Mouse (Mus musculus): ENCODE measurements around the gene Heatr4. TPM values are rescaled to one million over a fixed set of nuclear protein-coding genes. Genes with fewer than 3 reads are reported as not detected.

Heatr4 gene
- polyA plus RNA-seq, 1 experiment = not detected

DNA sequence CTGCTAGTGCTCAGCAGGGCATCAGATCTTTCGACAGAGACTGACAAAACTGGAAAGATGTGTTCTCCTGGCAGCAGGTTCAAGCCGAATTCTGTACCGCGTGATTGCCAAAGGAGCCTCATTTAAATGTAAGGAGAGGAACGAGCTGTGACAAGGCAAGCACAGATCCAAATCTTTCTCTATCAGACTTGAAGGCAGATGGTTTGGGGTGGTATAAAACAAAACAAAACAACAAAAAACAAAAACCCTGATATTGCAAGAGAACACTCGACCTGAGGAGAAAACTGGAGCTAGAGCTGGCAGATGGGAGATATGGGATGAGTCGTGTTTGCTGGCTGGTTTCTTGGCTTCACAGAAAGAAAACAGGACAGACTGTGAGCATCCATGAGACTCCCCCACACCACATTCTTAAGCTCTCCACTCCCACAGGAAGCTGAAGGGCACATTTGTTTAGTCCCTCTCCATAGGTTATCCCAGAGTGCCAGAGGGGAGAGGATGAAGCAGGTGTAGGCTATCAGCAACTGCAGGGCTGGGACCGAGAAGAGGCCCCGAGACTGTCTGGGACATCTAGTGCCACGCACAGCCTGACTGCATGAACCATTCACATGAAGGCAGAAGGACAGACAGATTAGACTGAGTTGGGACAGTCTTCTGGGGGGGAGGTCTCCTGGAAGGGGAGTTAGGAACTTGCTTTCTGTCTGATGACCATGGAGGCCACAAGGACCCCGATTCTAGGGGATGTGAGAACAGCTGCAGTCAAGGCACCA is 13.9 kb upstream of the Heatr4 start:
- no peak for TF ChIP-seq GATA1 (IDR thresholded peaks at IDR 0.05; ENCODE audit: low read length)

DNA sequence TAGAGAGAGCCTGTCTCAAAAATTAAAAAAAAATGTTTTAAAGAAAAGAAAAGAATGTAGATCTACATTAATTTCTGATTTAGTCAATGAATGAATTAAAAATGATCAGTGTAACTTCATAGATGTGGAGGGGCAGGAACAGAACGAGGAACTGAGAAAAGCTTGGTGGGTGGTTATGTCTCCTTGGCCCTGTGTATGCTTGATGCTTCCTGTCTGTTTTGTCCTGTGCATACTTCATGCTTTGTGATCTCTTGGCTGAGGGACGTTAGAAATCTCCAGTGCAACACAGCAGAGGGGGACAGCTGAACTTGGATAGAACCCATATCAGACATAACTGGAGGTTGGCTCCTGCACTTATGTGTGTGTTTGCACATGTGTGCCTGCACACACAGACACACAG is 12.6 kb upstream of the Heatr4 start:
- no peak for TF ChIP-seq GATA1 (IDR thresholded peaks at IDR 0.05; ENCODE audit: low read length)

DNA sequence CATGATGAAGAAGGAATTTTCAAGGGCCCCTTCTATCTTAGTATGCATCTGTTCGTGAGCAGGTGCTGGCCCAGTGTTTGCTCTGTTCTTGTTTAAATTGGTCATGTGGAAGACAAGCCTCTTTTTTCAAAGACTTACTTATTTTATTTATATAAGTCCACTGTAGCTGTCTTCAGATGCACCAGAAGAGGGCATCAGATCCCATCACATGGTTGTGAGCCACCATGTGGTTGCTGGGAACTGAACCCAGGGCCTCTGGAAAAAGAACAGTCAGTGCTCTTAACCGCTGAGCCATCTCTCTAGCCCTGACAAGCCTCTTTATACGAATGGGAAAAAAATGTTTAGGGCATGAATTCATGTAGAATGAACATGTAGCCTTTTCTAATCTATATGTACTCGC is 4.7 kb upstream of the Heatr4 start:
- no peak for TF ChIP-seq GATA1 (IDR thresholded peaks at IDR 0.05; ENCODE audit: low read length)

DNA sequence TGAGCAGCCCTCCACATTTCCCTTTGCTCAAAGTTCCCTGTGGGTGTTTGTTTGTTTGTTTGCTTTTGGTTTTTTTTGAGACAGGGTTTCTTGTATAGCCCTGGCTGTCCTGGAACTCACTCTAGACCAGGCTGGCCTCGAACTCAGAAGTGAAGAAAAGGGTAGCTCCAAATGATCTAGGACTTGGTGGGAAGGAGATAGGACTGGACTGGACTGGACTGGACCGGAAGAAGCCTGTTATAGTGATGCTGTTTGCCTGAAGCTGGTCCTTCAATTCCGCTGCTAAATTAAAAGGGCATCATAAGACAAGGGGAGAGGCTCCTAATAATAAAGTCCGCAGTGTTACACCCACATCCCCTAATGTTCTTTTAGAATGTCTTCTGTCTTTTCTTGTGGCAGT is 3.8 kb upstream of the Heatr4 start:
- no peak for TF ChIP-seq GATA1 (IDR thresholded peaks at IDR 0.05; ENCODE audit: low read length)

DNA sequence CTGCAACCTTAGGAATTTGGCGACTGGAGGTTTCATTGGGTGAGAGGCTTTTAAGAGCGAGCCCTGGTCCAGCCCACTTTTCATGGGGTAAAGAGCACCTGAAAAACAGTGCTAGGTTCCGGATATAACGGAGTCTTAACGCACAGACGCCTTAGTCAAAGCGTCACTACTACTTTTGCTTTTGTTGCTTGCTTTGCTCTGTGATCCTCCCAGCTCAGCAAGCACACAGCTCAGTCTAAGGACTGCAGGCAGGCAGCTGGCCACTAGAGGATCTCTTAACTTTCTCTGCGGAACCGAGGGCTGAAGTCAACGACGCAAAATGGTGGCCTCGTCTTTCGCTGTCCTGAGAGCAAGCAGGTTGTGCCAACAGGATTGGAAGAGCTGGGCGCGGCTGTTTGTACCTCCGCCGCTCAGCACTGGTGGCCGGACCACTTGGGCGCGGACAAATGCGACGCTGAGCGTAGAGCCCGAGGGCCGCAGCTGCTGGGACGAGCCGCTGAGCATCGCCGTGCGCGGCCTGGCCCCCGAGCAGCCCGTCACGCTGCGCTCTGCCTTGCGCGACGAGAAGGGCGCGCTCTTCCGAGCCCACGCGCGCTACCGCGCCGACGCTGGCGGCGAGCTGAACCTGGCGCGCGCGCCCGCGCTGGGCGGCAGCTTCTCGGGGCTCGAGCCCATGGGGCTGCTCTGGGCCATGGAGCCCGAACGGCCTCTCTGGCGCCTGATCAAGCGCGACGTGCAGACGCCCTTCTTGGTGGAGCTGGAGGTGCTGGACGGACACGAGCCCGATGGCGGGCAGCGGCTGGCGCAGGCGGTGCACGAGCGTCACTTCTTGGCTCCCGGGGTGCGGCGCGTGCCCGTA is 3.2 kb upstream of the Heatr4 start, which contains the start of gene Acot2:
Acot2 (plus strand) TSS at position 279 of the 859 bp plus-strand sequence.
- TF ChIP-seq GATA1 (IDR thresholded peaks at IDR 0.05; ENCODE audit: low read length) = no peak

DNA sequence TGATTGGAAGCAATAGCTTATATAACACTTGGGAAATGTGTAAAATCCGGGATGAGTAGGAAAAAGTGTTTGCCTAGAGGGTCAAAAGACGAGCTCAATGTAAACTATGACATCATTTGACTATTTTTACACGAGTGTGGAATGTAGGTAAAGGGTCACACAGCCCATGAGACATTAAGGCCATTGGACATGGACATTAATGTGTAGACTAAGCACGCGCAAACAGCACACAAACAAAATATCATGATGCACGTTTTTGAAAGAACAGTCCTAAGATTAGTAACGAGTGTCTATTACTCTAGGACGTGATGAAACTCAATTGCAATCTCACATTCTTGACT is 2.6 kb upstream of the Heatr4 start:
- TF ChIP-seq GATA1 (IDR thresholded peaks at IDR 0.05; ENCODE audit: low read length) = no peak

DNA sequence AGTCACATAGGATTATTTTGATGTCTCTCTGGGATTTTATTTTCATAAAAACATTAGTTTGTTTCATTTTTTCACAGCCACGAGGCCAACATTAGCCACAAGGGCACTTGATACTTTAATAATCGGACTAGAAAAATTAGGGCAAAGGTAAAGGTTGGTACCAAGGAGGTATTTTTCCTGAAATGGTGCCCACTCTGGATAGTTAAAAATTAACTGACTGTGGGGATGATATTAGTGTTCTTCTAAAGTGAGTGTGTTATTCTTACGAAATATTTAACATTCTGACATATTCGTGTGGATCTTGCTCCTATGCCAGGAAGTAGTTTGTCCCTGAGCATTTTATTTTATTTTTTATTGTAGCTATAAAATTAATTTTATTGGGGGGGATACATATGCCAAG is 3.0 kb downstream of the Heatr4 start:
- no peak for TF ChIP-seq GATA1 (IDR thresholded peaks at IDR 0.05; ENCODE audit: low read length)

DNA sequence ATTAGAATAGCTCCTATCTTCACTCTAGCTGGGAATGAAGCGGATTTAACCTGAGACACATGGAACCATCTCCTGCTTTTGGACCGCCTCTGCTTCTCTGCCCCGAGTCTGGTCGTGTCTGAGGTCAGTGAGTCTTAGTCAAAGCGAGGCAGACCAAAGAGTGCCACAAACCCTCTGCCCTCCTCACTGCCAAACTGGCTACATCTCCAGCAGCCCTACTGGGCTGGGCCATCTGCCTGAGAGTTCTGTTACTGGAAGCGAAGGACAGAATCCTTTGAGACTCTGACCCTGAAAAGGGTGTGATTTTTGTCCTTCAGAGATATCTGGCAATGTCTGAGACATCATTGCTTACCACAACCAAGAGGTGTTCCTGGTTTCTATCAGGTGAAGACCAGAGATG is 5.8 kb downstream of the Heatr4 start:
- TF ChIP-seq GATA1 (IDR thresholded peaks at IDR 0.05; ENCODE audit: low read length) = no peak

DNA sequence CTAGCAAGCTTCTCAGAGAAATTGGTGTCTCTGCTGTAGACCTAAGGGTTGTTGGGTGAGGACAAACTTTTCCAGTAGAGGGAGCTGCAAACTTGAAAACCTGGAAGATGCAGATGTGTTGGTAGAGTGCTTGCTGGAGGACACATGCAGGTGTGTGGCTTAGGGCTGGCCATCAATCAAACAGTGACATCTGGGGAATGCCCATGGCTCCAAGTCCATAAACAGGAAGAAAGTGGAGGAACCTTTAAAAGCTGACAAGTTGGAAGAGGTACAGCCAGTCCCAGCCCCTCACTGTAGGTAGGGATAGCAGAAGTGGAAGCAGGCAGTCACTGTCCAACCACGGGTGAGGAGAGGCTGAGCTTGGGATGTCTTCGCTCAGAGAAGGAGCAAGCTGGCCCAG is 12.5 kb downstream of the Heatr4 start:
- TF ChIP-seq GATA1 (IDR thresholded peaks at IDR 0.05; ENCODE audit: low read length) = no peak

DNA sequence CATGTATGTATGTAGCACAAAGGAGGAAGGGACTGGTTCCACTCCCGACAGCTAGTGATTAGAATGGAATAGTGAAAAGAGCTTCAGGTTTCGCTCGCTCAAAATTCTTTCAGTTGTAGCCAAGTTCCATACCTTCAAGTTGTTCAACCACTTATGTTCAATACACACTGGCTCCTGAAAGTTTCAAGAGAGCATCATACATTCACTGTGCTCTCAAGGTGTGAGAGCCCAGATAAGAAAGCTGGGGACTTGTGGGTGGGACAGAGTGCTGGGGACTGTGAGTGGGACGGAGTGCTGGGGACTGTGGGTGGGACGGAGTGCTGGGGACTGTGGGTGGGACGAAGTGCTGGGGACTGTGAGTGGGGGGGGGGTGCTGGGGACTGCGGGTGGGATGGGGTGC is 19.4 kb downstream of the Heatr4 start:
- no peak for TF ChIP-seq GATA1 (IDR thresholded peaks at IDR 0.05; ENCODE audit: low read length)

DNA sequence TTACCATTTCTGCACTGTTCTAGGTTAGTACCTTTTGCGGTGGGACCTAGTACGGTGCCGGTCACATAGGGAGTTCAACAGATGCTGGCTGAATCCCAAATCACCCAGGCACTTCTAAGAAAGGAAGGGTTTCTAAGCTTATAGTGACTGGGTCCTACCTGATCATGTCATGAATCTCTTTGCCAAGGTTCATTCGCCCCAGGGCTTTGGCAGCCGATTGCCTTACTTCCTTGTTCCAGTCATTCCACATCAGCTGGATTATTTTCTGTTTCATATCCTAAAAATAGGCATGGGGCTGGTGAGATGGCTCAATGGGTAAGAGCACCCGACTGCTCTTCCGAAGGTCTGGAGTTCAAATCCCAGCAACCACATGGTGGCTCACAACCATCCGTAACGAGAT is 26.4 kb downstream of the Heatr4 start:
- no peak for TF ChIP-seq GATA1 (IDR thresholded peaks at IDR 0.05; ENCODE audit: low read length)

DNA sequence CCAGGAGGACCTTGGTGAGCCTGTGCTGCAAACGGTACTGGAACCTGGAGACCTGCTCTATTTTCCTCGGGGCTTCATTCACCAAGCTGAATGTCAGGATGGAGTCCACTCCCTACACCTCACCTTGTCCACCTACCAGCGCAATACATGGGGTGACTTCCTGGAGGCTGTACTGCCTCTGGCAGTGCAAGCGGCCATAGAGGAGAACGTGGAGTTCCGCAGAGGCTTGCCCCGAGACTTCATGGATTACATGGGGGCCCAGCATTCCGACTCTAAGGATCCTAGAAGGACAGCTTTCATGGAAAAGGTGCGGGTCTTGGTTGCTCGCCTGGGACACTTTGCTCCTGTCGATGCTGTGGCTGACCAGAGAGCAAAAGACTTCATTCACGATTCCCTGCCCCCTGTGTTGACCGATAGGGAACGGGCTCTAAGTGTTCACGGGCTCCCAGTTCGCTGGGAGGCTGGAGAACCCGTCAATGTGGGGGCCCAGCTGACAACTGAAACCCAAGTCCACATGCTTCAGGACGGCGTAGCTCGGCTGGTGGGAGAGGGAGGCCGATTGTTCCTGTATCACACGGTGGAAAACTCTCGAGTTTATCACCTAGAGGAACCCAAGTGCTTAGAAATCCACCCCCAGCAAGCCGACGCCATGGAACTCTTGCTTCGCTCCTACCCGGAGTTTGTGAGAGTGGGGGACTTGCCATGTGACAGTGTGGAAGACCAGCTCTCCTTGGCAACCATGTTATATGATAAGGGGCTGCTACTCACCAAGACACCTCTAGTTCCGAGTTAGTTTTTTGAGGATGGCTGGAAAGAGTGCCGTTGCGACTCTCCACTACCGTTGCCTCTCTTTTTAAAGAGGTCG is 32.7 kb downstream of the Heatr4 start:
- no peak for TF ChIP-seq GATA1 (IDR thresholded peaks at IDR 0.05; ENCODE audit: low read length)

DNA sequence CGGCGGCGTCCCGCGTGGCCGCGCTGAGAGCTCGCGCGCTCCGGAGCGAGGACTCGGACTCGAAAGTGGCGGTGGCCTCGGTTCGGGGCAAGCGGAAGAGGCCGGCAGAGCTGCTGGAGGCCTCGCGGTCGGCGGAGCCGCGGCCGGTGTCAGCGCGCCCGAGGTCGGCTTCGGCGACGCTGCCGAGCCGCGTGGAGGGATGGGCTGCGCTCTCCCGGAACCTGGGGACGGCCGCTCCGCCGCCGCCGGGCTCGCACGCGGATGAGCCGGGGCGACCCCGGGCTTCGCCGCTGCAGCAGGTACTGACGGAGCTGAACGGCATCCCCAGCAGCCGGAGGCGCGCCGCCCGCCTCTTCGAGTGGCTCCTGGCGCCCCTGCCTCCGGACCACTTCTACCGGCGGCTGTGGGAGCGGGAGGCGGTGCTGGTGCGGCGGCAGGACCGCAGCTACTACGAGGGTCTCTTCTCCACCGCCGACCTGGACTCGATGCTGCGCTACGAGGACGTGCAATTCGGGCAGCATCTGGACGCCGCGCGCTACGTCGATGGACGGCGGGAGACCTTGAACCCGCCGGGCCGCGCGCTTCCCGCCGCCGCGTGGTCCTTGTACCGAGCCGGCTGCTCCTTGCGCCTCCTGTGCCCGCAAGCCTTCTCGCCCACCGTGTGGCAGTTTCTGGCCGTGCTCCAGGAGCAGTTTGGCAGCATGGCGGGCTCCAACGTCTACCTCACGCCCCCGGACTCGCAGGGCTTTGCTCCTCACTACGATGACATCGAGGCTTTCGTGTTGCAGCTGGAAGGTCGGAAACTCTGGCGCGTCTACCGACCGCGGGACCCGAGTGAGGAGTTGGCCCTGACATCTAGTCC is 33.6 kb downstream of the Heatr4 start:
- no peak for TF ChIP-seq GATA1 (IDR thresholded peaks at IDR 0.05; ENCODE audit: low read length)

DNA sequence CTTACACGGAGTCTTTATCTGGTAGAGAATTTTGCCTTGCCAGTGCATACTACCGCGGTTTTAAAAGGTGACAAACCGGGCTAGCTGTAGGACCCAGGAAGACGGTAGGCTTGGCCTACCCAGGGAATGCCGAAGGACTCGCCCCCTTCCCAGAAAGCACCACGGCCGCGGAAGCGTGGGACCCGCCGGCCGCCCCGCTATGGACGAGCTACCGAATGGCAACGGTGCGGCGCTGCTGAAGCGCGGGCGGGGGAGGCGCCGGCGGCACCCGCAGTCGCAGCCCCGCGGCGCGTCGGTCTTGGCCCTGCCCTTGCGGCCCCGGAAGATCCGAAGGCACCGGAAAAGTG is 34.2 kb downstream of the Heatr4 start, which contains the start of gene Riox1:
Riox1 (plus strand) TSS at position 116 of the 347 bp plus-strand sequence.
- no peak for TF ChIP-seq GATA1 (IDR thresholded peaks at IDR 0.05; ENCODE audit: low read length)
